Mouse (Mus musculus) stomach, embryonic 15.5 days (tissue): ENCODE results near the gene Ccdc91. TPM values are rescaled to one million over a fixed set of nuclear protein-coding genes. Genes with fewer than 3 reads are reported as not detected.

Experiments used
- ATAC-seq: fragments of 200-750 bp; cut with Nextera tagmentation; 2 replicates; pipeline ENCODE4 v1.8.0; 2017; ENCODE audit warnings: low read depth, moderate number of reproducible peaks, moderate TSS enrichment; ENCODE audit not compliant: insufficient read depth, low FRiP score
- H3K27ac ChIP-seq: fragments of 300-500 bp; sonication (generic); 2 replicates; pipeline ENCODE4 v1.5.1; 2015; ENCODE audit warnings: mild to moderate bottlenecking, inconsistent platforms
- H3K27me3 ChIP-seq: fragments of 300-500 bp; sonication (generic); replicated peaks from 2 replicates; pipeline ENCODE4 v1.6.1; 2015; ENCODE audit warnings: inconsistent platforms
- H3K36me3 ChIP-seq: fragments of 300-500 bp; sonication (generic); 2 replicates; pipeline ENCODE4 v1.6.1; 2015; ENCODE audit warnings: inconsistent platforms
- H3K4me1 ChIP-seq: fragments of 300-500 bp; sonication (generic); 2 replicates; pipeline ENCODE4 v1.6.1; 2015; ENCODE audit warnings: inconsistent platforms
- H3K4me2 ChIP-seq: fragments of 300-500 bp; sonication (generic); 2 replicates; pipeline ENCODE4 v1.6.1; 2015; ENCODE audit warnings: mild to moderate bottlenecking, inconsistent platforms
- H3K4me3 ChIP-seq: fragments of 300-500 bp; sonication (generic); replicated peaks from 2 replicates; pipeline ENCODE4 v1.5.1; 2015; ENCODE audit warnings: inconsistent platforms
- H3K9ac ChIP-seq: fragments of 300-500 bp; sonication (generic); 2 replicates; pipeline ENCODE4 v1.6.1; 2015; ENCODE audit warnings: inconsistent platforms
- H3K9me3 ChIP-seq: fragments of 300-500 bp; sonication (generic); 2 replicates; pipeline ENCODE4 v1.6.1; 2016; ENCODE audit warnings: inconsistent platforms
- WGBS: fragments of 180-500 bp; shearing (Covaris S2); methylation state at CpG from one replicate; pipeline ENCODE4 v1.1.7; 2015; 5-methylcytosine and 5-hydroxymethylcytosine counted together
- polyA plus RNA-seq: library from polyadenylated mRNA; unstranded; fragments of >200 nt; fragmentation: Nextera tagmentation; extraction: Ambion mirVana; gene quantifications from 2 replicates; pipeline ENCODE4 v1.2.1, GENCODE M21; 2015

The Ccdc91 gene
- 23.3 and 25.0 TPM in 2 replicates for polyA plus RNA-seq

GRCm38 (mm10) chr6:147475727-147476613 is at the start of gene Ccdc91:
TSS of gene Ccdc91 (plus strand) at chr6:147475828.
- Histone ChIP-seq H3K4me1 (peaks cover 3% of the 10 kb centered on the region; the same call in 1 of the 2 replicates), H3K9me3 (no peaks in the 10 kb centered on the region), H3K27me3 (no peaks in the 10 kb centered on the region), H3K4me2 (peak within 1 kb of the TSS; percentile 82), H3K36me3 (no peaks in the 10 kb centered on the region), H3K9ac (peak within 1 kb of the TSS; percentile 77), H3K27ac (peak within 1 kb of the TSS; percentile 90), H3K4me3 (peak within 1 kb of the TSS; percentile 74)
- peak; percentile 98 for ATAC-seq
- under 1% methylated on average over 75 of the region's 78 CpGs for WGBS

DNA sequence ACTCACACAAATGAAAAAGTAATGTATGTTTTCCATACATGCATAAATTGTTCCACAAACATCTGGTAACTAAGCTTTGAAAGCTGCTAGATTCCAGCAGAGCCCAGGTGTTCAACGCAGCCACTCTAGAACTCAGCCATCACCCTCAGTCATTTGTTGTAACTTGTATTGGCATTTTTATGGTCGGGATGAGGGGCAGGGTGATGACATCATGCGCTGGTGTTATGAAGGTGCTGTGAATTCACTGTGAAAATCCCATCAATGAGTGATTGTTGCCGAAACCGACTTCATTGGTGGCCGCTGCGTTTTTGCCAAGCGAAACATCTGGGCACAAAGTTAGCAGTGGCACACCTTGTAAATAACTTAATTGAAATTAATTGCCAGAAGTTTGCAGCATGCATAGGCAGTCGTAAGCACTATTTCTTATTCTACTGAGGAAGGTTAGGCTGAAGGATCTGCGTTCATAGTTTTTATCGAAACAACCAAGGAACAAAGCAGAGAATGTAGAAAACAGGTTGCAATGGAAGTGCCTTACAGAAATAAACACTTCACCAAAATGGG is 48.6 kb upstream of the Ccdc91 start:
- H3K27me3 ChIP-seq: no peaks in the 10 kb centered on the region
- no peaks in the 10 kb centered on the region for H3K4me1 ChIP-seq
- no peak overlapping the region for H3K9ac ChIP-seq
- H3K27ac ChIP-seq: no peak overlapping the region
- H3K36me3 ChIP-seq: no peaks in the 10 kb centered on the region
- H3K9me3 ChIP-seq: no peaks in the 10 kb centered on the region
- H3K4me2 ChIP-seq: no peak overlapping the region
- H3K4me3 ChIP-seq: no peak overlapping the region
- no peak for ATAC-seq
- WGBS: 73% methylated on average over 11 of the region's 11 CpGs

- no peaks in the 10 kb centered on the region for H3K9me3 ChIP-seq
- no peak overlapping the region for H3K27ac ChIP-seq
- H3K27me3 ChIP-seq: no peaks in the 10 kb centered on the region
- H3K9ac ChIP-seq: no peak overlapping the region
- no peak for ATAC-seq
- H3K4me1 ChIP-seq: no peaks in the 10 kb centered on the region
- H3K36me3 ChIP-seq: no peaks in the 10 kb centered on the region
- H3K4me3 ChIP-seq: no peak overlapping the region
- 87% methylated on average over 5 of the region's 5 CpGs for WGBS
- H3K4me2 ChIP-seq: no peak overlapping the region
Observed at GRCm38 (mm10) chr6:147455775-147456174, 19.9 kb upstream of the Ccdc91 start.

GRCm38 (mm10) chr6:147458637-147459301 is 16.9 kb upstream of the Ccdc91 start:
- Histone ChIP-seq H3K27ac (no peak overlapping the region), H3K9me3 (no peaks in the 10 kb centered on the region)
- WGBS: 86% methylated on average over 11 of the region's 11 CpGs

DNA sequence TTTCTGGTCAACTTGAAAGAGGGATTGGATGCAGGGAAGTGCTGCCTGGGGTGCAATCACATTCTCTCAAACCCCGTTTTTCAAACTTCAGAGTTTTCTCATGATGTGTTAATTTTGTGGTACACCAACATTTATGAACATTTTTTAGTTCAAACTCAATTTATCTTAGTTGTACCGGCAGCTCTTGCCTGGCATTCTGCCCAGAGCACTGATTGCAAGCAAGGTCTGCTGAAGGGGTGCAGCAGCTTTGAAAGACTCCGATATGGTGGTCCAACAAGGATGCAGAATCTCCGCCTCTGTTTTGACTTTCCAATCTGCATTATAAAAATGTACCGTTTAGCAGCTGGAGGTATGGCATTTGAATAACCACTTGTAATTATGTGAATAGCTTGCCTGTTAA is 5.6 kb upstream of the Ccdc91 start:
- no peaks in the 10 kb centered on the region for H3K4me1 ChIP-seq
- ATAC-seq: no peak
- H3K36me3 ChIP-seq: no peaks in the 10 kb centered on the region
- 39% methylated on average over 5 of the region's 5 CpGs for WGBS
- H3K27ac ChIP-seq: no peak overlapping the region
- H3K4me2 ChIP-seq: no peak overlapping the region
- H3K9ac ChIP-seq: no peak overlapping the region
- no peak overlapping the region for H3K4me3 ChIP-seq
- H3K9me3 ChIP-seq: no peaks in the 10 kb centered on the region
- H3K27me3 ChIP-seq: no peaks in the 10 kb centered on the region

More at GRCm38 (mm10) chr6:147458637-147459301, 16.9 kb upstream of the Ccdc91 start:
- Histone ChIP-seq H3K9ac (no peak overlapping the region), H3K27me3 (no peaks in the 10 kb centered on the region), H3K4me3 (no peak overlapping the region), H3K36me3 (no peaks in the 10 kb centered on the region), H3K4me2 (no peak overlapping the region), H3K4me1 (no peaks in the 10 kb centered on the region)
- no peak for ATAC-seq

DNA sequence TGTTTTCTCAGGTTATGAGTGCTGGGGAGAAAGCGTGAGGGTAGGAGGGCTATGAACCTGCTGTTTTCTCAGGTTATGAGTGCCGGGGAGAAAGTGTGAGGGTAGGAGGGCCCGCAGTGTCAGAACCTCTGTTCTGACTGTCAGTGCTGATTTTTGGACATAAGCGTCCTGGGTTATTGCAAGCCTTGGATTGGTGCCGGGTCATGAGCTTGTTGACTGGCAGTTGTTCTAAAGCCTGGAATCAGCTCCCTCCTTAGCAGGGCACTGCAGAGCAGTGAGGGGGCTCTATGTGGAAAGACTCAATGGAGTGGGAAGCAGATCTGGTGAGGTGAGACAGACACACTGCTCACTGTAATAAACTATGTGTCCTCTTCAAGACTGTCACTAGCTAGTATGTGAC is 5.5 kb downstream of the Ccdc91 start:
- H3K4me2 ChIP-seq: no peak overlapping the region
- no peak overlapping the region for H3K27ac ChIP-seq
- H3K27me3 ChIP-seq: no peaks in the 10 kb centered on the region
- H3K4me1 ChIP-seq: peaks cover 3% of the 10 kb centered on the region; the same call in 1 of the 2 replicates
- no peak overlapping the region for H3K9ac ChIP-seq
- no peaks in the 10 kb centered on the region for H3K9me3 ChIP-seq
- no peak overlapping the region for H3K4me3 ChIP-seq
- H3K36me3 ChIP-seq: no peaks in the 10 kb centered on the region
- no peak for ATAC-seq
- WGBS: 89% methylated on average over 5 of the region's 5 CpGs

DNA sequence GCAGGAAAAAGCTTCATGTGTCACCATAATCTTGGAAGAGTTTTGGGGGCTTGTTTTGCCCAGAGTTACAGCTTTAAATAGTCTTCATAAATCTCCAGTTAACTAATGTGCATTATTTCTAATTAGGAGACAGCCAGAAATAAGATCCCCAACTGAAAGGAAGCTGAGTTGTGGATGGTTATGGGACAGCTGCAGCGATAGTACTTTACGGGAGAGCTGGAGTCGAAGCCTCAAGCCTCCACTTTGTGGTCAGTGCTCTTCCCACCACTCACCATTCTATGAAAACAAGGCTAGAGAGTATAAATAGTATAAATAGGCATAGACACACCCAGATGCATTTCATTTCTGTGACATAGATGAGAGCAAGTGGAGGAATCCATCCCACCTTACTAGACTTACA is 14.5 kb downstream of the Ccdc91 start:
- Histone ChIP-seq H3K4me2 (no peak overlapping the region), H3K27me3 (no peaks in the 10 kb centered on the region), H3K36me3 (no peaks in the 10 kb centered on the region), H3K27ac (no peak overlapping the region), H3K4me1 (no peaks in the 10 kb centered on the region), H3K4me3 (no peak overlapping the region), H3K9ac (no peak overlapping the region), H3K9me3 (no peaks in the 10 kb centered on the region)
- 99% methylated on average over 3 of the region's 3 CpGs for WGBS
- no peak for ATAC-seq

GRCm38 (mm10) chr6:147492551-147492950 is 16.9 kb downstream of the Ccdc91 start:
- WGBS: 88% methylated on average over 4 of the region's 4 CpGs

DNA sequence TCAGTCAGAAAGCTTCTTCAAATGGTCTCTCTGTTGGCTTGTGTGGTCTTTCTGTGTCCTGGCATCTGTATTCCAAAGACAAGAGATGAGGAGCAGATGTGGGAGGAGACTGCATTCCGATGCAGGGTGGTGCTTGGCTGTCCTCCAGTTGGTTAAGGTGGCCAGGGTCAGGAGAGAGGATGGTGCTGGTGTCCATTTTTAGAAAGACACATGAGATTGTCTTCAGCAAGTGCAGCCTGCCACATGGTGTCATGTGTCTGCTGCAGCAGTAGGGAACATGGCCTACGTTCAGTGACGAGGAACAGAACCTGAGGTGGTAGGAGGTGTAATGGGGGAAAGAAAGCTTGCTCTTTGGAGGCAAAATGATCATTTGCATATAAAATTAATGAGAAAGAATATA is 25.8 kb downstream of the Ccdc91 start:
- ATAC-seq: no peak
- no peak overlapping the region for H3K4me2 ChIP-seq
- 80% methylated on average over 3 of the region's 3 CpGs for WGBS

More at GRCm38 (mm10) chr6:147492551-147492950, 16.9 kb downstream of the Ccdc91 start:
- ATAC-seq: no peak
- Histone ChIP-seq H3K4me1 (no peaks in the 10 kb centered on the region), H3K9ac (no peak overlapping the region), H3K4me3 (no peak overlapping the region), H3K27me3 (no peaks in the 10 kb centered on the region), H3K27ac (no peak overlapping the region), H3K9me3 (no peaks in the 10 kb centered on the region), H3K4me2 (no peak overlapping the region), H3K36me3 (no peaks in the 10 kb centered on the region)

GRCm38 (mm10) chr6:147506074-147506473 is 30.4 kb downstream of the Ccdc91 start:
- 43% methylated on average over 9 of the region's 9 CpGs for WGBS
- Histone ChIP-seq H3K9ac (no peak overlapping the region), H3K27me3 (no peaks in the 10 kb centered on the region), H3K4me3 (no peak overlapping the region), H3K4me2 (no peak overlapping the region), H3K27ac (no peak overlapping the region), H3K4me1 (0 out of 2 replicates have a peak, but pooled peaks cover 4% of the 10 kb centered on the region), H3K9me3 (no peaks in the 10 kb centered on the region), H3K36me3 (no peaks in the 10 kb centered on the region)
- 0 out of 2 replicates have a peak, but pooled peaks have one; percentile 22 for ATAC-seq

More for the DNA sequence above, 25.8 kb downstream of the Ccdc91 start:
- Histone ChIP-seq H3K4me3 (no peak overlapping the region), H3K4me1 (no peaks in the 10 kb centered on the region), H3K36me3 (no peaks in the 10 kb centered on the region), H3K27ac (no peak overlapping the region), H3K9me3 (no peaks in the 10 kb centered on the region), H3K9ac (no peak overlapping the region), H3K27me3 (no peaks in the 10 kb centered on the region)

- Histone ChIP-seq H3K9me3 (no peaks in the 10 kb centered on the region), H3K27ac (no peak overlapping the region), H3K27me3 (no peaks in the 10 kb centered on the region), H3K4me3 (no peak overlapping the region), H3K4me1 (0 out of 2 replicates have a peak, but pooled peaks cover 4% of the 10 kb centered on the region), H3K36me3 (no peaks in the 10 kb centered on the region), H3K4me2 (no peak overlapping the region), H3K9ac (no peak overlapping the region)
- no peak for ATAC-seq
- 55% methylated on average over 10 of the region's 10 CpGs for WGBS
Observed at GRCm38 (mm10) chr6:147506496-147506895, 30.9 kb downstream of the Ccdc91 start.

- Histone ChIP-seq H3K9ac (no peak overlapping the region), H3K27me3 (no peaks in the 10 kb centered on the region), H3K4me2 (no peak overlapping the region), H3K9me3 (no peaks in the 10 kb centered on the region), H3K4me1 (0 out of 2 replicates have a peak, but pooled peaks cover 4% of the 10 kb centered on the region), H3K4me3 (no peak overlapping the region), H3K27ac (no peak overlapping the region), H3K36me3 (no peaks in the 10 kb centered on the region)
- no peak for ATAC-seq
- 83% methylated on average over 6 of the region's 6 CpGs for WGBS
Observed at GRCm38 (mm10) chr6:147507186-147507585, 31.6 kb downstream of the Ccdc91 start.
